Mouse (Mus musculus) embryonic fibroblast, embryonic 13.5 days (primary cell): ENCODE results near the gene Wdr25.

ENCODE experiments used
- CTCF ChIP-seq: IDR thresholded peaks from 2 replicates; pipeline ENCODE4 v1.5.1; 2011; ENCODE audit warnings: mild to moderate bottlenecking, control low read depth, low read length, moderate library complexity, borderline replicate concordance; ENCODE audit not compliant: insufficient read depth
- POLR2A ChIP-seq: IDR thresholded peaks from 2 replicates; pipeline ENCODE4 v1.6.1; 2011; ENCODE audit warnings: low read depth, mild to moderate bottlenecking, control low read depth, low read length, moderate library complexity

- TF ChIP-seq POLR2A: no peak
- no peak for TF ChIP-seq CTCF
These were observed 89.2 kb downstream of the Wdr25 start for GRCm38 (mm10) chr12:108982684-108982960.
